Comparison of ENCODE assay signal across 8 mouse cellular contexts in genomic region chr10:40024554-40025428, GRCm38 (mm10). TPM values are rescaled to one million over a fixed set of nuclear protein-coding genes. Genes with fewer than 3 reads are reported as not detected.
DNase-seq lines count a peak whose midpoint lies in the region; ATAC-seq lines count a peak whose summit lies in the region.

TSS of gene Mfsd4b1 (minus strand) at chr10:40025268.

- ATAC-seq in intestine, embryonic 14.5 days (replicated peaks; ENCODE audit: low FRiP score, low TSS enrichment, low read depth): peak; percentile 94
- peak; percentile 91 for ATAC-seq in megakaryocyte progenitor cell, adult 5-6 weeks (replicated peaks; ENCODE audit: poor library complexity)

- H3K36me3 ChIP-seq in intestine, embryonic 14.5 days (ENCODE audit: control insufficient read depth, insufficient read depth, low read length): no peaks in the 10 kb centered on the region

- DNase-seq in adrenal gland, adult 18-20 months (ENCODE audit: low spot score in 2 of 2): peak; percentile 63 to 67
- DNase-seq in embryo, embryonic 11 days: peak; percentile 96
- peak; percentile 77 for DNase-seq in gastrocnemius, postnatal 25 days
- peak; percentile 89 for DNase-seq in intestine, embryonic 14.5 days (ENCODE audit: low spot score)
- DNase-seq in left cerebral cortex, postnatal 10 days (ENCODE audit: extremely low spot score in 1 of 2, low spot score in 2 of 2): peak; percentile 88 to 93
- peak; percentile 82 for DNase-seq in right cerebral cortex, postnatal 14 days
- DNase-seq in urinary bladder, postnatal 36 days (ENCODE audit: low spot score in 2 of 2): peak; percentile 54 to 84

- H3K27me3 ChIP-seq in intestine, embryonic 14.5 days (replicated peaks; ENCODE audit: control insufficient read depth, insufficient read depth, low read length): peaks cover 7% of the 10 kb centered on the region; the same call in 1 of the 2 replicates

- peaks cover 5% of the 10 kb centered on the region; the same call in 1 of the 2 replicates for H3K9me3 ChIP-seq in intestine, embryonic 14.5 days (ENCODE audit: control insufficient read depth, low read length)

- H3K9ac ChIP-seq in intestine, embryonic 14.5 days (ENCODE audit: low read length): peak within 1 kb of the TSS; percentile 43; the same call in 1 of the 2 replicates

- peaks cover 4% of the 10 kb centered on the region; the same call in 1 of the 2 replicates for H3K4me1 ChIP-seq in intestine, embryonic 14.5 days (replicated peaks; ENCODE audit: control insufficient read depth, insufficient read depth, low read length)

- WGBS in intestine, embryonic 14.5 days: 1% methylated on average over 46 of the region's 46 CpGs

- peak within 1 kb of the TSS; percentile 43; the same call in 1 of the 2 replicates for H3K27ac ChIP-seq in intestine, embryonic 14.5 days (ENCODE audit: low read depth)

- intact Hi-C loops in left cerebral cortex, postnatal 10 days (cut with DNase I): no loop called here

- peak within 1 kb of the TSS; percentile 65 for H3K4me3 ChIP-seq in intestine, embryonic 14.5 days (ENCODE audit: low read depth, low read length)

- H3K4me2 ChIP-seq in intestine, embryonic 14.5 days (ENCODE audit: low read length): peak within 1 kb of the TSS; percentile 97

RNA-seq across cellular contexts. Expression of gene Mfsd4b1, which starts in this region (rescaled TPM):
- 1 to 10 TPM; 3.1 to 3.5 TPM for total RNA-seq in adrenal gland, adult 18-20 months (2021)
- total RNA-seq in gastrocnemius, postnatal 25 days (2021): 1 to 10 TPM; 3.0 to 3.2 TPM
- polyA plus RNA-seq in intestine, embryonic 14.5 days (2014; fragmentation: Nextera tagmentation; extraction: Ambion mirVana): 0.13 and 0.14 TPM in 2 replicates
- total RNA-seq in left cerebral cortex, postnatal 10 days (2021): under 1 TPM in 1 of 2 experiments, not detected in 1; 0.28 TPM
- 0.07 TPM in 1 of 2 replicates, not detected in the other for total RNA-seq in megakaryocyte progenitor cell, adult 5-6 weeks (2015)
- total RNA-seq in megakaryocyte progenitor cell, adult 5-6 weeks (2017): not detected in 2 replicates

Comparison
In these comparisons a context has a peak if more than half of its experiments do, and no peak if none do; other contexts are left out.
1. Peak in every context shown above with its lines: DNase-seq, ATAC-seq, H3K4me3 ChIP-seq and H3K27ac ChIP-seq.
2. Peak in DNase-seq, ATAC-seq, H3K4me3 ChIP-seq, H3K27ac ChIP-seq, H3K9ac ChIP-seq and H3K4me2 ChIP-seq in intestine, embryonic 14.5 days; RNA of the gene not detected or under 1 TPM.
3. Peak in DNase-seq in left cerebral cortex, postnatal 10 days; RNA of the gene not detected or under 1 TPM.
4. Peak in ATAC-seq in megakaryocyte progenitor cell, adult 5-6 weeks; RNA of the gene not detected or under 1 TPM.